Mouse (Mus musculus): ENCODE results near the gene Serpinb6c. TPM values are rescaled to one million over a fixed set of nuclear protein-coding genes. Genes with fewer than 3 reads are reported as not detected.
"Not testable (repeated sequence)": the region's sequence is repeated elsewhere in the genome, so short reads cannot be mapped to it uniquely, and the experiment has no call there.

Gene Serpinb6c
- total RNA-seq (2014; fragmentation: Nextera tagmentation), result not detected in 2 replicates
- not detected in 2 replicates for total RNA-seq (2017)
- polyA plus RNA-seq (2012), result not detected in 2 replicates

DNA sequence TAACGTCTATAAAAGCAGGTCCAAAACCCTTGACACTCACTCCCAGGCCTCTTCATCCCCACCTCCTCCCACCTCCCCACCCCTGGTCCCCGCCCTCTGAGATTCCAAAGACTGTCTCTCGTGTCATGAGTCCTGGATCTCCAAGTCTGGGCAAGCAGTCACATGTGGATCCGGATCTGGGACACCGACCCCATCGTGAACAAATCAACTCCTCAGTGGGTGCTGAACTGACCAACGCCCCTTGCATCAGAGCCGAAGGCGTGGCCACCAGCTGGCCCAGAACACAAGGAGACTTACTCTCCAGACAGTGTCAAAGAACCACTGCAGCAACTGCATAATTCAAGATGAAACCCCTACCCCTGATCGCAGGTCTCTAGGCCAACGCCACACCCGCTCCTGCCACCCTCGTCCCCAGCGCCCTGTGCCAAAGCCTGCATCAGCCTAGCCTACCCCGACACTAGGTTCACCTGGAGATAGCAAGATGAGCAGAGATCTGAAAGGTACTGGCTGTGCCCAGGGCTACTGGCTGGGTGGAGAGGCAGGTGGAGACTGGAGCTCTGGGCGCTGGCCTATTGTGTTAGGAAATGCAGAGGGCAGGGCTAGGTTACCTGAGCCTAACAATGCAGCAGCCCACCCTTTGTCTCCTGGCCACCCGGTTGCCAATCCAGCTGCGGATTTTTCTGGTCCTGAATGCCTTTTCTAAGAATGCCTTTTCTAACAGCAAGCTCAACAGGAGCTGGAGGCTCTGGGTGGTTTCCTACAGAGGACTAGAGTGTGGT is at the start of gene Serpinb6c:
TSS of gene Serpinb6c (minus strand) at position 533 of the 779 bp plus-strand sequence.
- peaks cover 8% of the 10 kb centered on the region for H3K27me3 ChIP-seq (ENCODE audit: insufficient read depth, low read length)

DNA sequence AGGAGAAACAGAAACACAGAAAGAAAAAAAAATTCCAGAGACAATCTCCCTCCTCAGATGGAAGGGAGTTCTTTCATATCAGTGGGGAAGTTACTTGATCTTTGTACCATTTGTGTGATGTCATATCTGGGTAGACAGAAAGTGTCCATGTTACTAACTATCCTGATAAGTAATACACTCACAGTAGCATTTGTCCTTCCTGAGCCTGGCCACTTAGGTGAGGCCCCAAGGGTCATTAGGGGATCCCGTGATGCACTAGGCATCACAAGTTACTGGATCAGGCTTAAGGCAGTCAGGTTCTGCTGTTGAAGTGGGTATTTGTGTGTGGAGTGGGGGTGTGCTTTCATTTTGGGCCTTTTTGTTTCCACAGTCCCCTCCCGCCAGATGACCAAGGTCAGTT is 47.4 kb upstream of the Serpinb6c start:
- TF ChIP-seq TAL1 (conservative IDR thresholded peaks at IDR 0.05; ENCODE audit: low read depth, low read length) (no peak), CTCF (IDR thresholded peaks at IDR 0.05; ENCODE audit: low read depth, low read length) (no peak), POLR2AphosphoS5 (IDR thresholded peaks at IDR 0.05; ENCODE audit: insufficient replicate concordance, low read depth, low read length) (no peak), GATA1 (IDR thresholded peaks at IDR 0.05; ENCODE audit: borderline replicate concordance, low read length) (no peak), GATA2 (IDR thresholded peaks at IDR 0.05; ENCODE audit: borderline replicate concordance, low read depth, low read length) (no peak)
- H3K36me3 ChIP-seq (replicated peaks), result no peaks in the 10 kb centered on the region
- H3K4me3 ChIP-seq (ENCODE audit: low read depth, low read length), result no peak overlapping the region
- DNase-seq (ENCODE audit: low spot score) (no peak), ATAC-seq (ENCODE audit: extremely low read depth, insufficient number of reproducible peaks, low FRiP score, poor library complexity, severe bottlenecking) (no peak)
- H3K9me3 ChIP-seq (replicated peaks), result no peaks in the 10 kb centered on the region
- no peaks in the 10 kb centered on the region for H3K4me1 ChIP-seq (ENCODE audit: insufficient read depth, low read depth, low read length)
- peaks cover 11% of the 10 kb centered on the region; the same call in 1 of the 2 replicates for H3K27me3 ChIP-seq (ENCODE audit: insufficient read depth, low read length)

More for the DNA sequence above, at the start of gene Serpinb6c:
- Histone ChIP-seq H3K9me3 (replicated peaks) (no peaks in the 10 kb centered on the region), H3K4me3 (ENCODE audit: low read depth, low read length) (no peak within 1 kb of the TSS), H3K4me1 (ENCODE audit: insufficient read depth, low read depth, low read length) (no peaks in the 10 kb centered on the region), H3K36me3 (replicated peaks) (no peaks in the 10 kb centered on the region)
- no peak for DNase-seq (ENCODE audit: low spot score)
- TF ChIP-seq GATA2 (IDR thresholded peaks at IDR 0.05; ENCODE audit: borderline replicate concordance, low read depth, low read length), result no peak
- TF ChIP-seq CTCF (IDR thresholded peaks at IDR 0.05; ENCODE audit: low read depth, low read length), result no peak
- no peak for TF ChIP-seq POLR2AphosphoS5 (IDR thresholded peaks at IDR 0.05; ENCODE audit: insufficient replicate concordance, low read depth, low read length)
- no peak for TF ChIP-seq GATA1 (IDR thresholded peaks at IDR 0.05; ENCODE audit: borderline replicate concordance, low read length)
- TF ChIP-seq TAL1 (conservative IDR thresholded peaks at IDR 0.05; ENCODE audit: low read depth, low read length), result no peak
- no peak for ATAC-seq (ENCODE audit: extremely low read depth, insufficient number of reproducible peaks, low FRiP score, poor library complexity, severe bottlenecking)

DNA sequence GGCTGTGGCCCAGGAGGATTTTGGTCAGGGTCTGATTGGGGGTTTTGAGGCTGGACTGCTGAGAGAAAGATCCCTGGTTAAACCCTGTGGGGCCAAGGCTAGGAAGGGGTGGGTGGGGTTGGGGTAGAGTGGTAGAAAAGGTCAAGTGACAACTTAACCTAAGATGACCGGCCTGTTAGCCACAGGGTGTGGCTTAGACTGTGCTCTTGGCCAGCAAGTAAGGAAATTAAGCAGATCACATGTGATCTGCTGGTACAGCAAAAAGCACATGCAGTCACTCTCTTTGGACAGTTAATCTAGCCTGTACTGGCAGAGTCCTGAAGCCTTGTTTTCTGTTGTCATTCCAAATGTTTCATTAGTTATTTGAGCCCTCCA is 46.6 kb upstream of the Serpinb6c start:
- DNase-seq (ENCODE audit: low spot score) (no peak), ATAC-seq (ENCODE audit: extremely low read depth, insufficient number of reproducible peaks, low FRiP score, poor library complexity, severe bottlenecking) (no peak)
- H3K4me1 ChIP-seq (ENCODE audit: insufficient read depth, low read depth, low read length), result no peaks in the 10 kb centered on the region
- H3K4me3 ChIP-seq (ENCODE audit: low read depth, low read length), result no peak overlapping the region
- peaks cover 11% of the 10 kb centered on the region; the same call in 1 of the 2 replicates for H3K27me3 ChIP-seq (ENCODE audit: insufficient read depth, low read length)
- H3K9me3 ChIP-seq (replicated peaks), result no peaks in the 10 kb centered on the region
- no peaks in the 10 kb centered on the region for H3K36me3 ChIP-seq (replicated peaks)
- no peak for TF ChIP-seq GATA2 (IDR thresholded peaks at IDR 0.05; ENCODE audit: borderline replicate concordance, low read depth, low read length)
- TF ChIP-seq POLR2AphosphoS5 (IDR thresholded peaks at IDR 0.05; ENCODE audit: insufficient replicate concordance, low read depth, low read length), result no peak
- no peak for TF ChIP-seq GATA1 (IDR thresholded peaks at IDR 0.05; ENCODE audit: borderline replicate concordance, low read length)
- TF ChIP-seq TAL1 (conservative IDR thresholded peaks at IDR 0.05; ENCODE audit: low read depth, low read length), result no peak
- no peak for TF ChIP-seq CTCF (IDR thresholded peaks at IDR 0.05; ENCODE audit: low read depth, low read length)

DNA sequence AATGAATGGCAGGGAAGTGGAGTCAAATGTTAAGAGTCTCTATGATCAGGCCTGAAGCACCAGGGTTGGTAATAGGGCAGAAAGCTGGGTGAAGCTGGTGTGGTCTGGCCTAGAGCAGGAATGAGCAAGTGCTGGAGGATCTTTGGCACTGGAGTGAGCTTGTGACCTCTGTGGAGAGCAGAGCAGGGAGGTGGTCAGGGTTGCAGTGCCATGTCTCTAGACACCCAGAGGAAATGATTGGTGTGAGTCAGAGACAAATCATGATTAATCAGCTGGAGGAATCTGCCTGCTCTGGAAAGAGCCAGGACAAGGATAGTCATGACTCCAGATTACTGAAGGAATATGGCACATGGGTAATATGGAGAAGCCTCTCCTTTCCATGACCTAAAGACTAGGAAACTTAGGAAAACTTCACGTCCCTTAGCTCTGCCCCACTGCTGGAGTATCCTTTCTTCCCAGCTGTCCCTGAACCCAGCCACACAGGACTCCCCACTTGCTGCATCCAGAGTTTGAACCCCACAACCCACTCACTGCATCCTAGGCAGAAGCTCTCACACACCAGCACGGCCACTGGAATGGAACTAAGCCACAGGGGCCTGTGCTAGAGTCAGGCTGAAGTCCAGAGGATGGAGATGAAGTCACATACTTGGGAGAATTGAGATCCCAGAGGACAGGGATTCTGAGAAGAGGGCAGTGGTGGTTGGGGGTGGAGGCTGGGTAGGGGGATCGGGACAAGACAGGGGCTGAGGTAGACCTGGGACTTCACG is 46.0 kb upstream of the Serpinb6c start:
- H3K4me3 ChIP-seq (ENCODE audit: low read depth, low read length), result no peak overlapping the region
- no peaks in the 10 kb centered on the region for H3K36me3 ChIP-seq (replicated peaks)
- no peak for DNase-seq (ENCODE audit: low spot score)
- ATAC-seq (ENCODE audit: extremely low read depth, insufficient number of reproducible peaks, low FRiP score, poor library complexity, severe bottlenecking), result no peak
- peaks cover 11% of the 10 kb centered on the region; the same call in 1 of the 2 replicates for H3K27me3 ChIP-seq (ENCODE audit: insufficient read depth, low read length)
- TF ChIP-seq TAL1 (conservative IDR thresholded peaks at IDR 0.05; ENCODE audit: low read depth, low read length), result no peak
- H3K9me3 ChIP-seq (replicated peaks), result no peaks in the 10 kb centered on the region
- H3K4me1 ChIP-seq (ENCODE audit: insufficient read depth, low read depth, low read length), result no peaks in the 10 kb centered on the region

DNA sequence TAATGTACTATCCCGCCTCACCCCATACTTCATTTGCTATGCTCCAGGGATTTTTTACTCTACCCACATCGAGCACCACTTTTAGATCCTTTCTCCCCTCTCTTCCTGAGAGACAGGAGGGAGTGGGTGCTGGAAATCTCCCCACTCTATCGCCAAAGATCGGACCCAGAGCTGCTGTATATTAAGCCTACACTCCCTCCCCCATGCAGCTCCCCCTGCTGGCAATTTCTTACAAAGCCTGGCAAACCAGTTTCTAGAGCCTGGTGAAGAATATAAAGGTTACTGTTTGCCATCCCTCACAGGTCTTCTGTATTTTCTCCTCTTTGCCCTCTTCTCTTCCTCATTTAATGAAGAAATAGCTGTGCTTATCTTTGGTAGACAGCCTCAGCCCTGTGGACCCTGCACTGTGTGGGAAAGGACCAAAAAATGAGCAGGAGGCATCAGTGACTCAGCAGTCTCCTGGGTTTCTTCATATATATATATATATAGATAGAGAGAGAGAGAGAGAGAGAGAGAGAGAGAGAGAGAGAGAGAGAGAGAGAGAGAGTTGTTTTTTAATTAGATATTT is 36.8 kb upstream of the Serpinb6c start:
- Histone ChIP-seq H3K4me1 (ENCODE audit: insufficient read depth, low read depth, low read length) (no peaks in the 10 kb centered on the region), H3K4me3 (ENCODE audit: low read depth, low read length) (no peak overlapping the region), H3K36me3 (replicated peaks) (no peaks in the 10 kb centered on the region), H3K27me3 (ENCODE audit: insufficient read depth, low read length) (no peaks in the 10 kb centered on the region), H3K9me3 (replicated peaks) (peaks cover 3% of the 10 kb centered on the region; the same call in 1 of the 2 replicates)
- ATAC-seq (ENCODE audit: extremely low read depth, insufficient number of reproducible peaks, low FRiP score, poor library complexity, severe bottlenecking) (no peak; the same call in 1 of the 2 replicates), DNase-seq (ENCODE audit: low spot score) (no peak)
- TF ChIP-seq GATA1 (IDR thresholded peaks at IDR 0.05; ENCODE audit: borderline replicate concordance, low read length), result no peak
- no peak for TF ChIP-seq TAL1 (conservative IDR thresholded peaks at IDR 0.05; ENCODE audit: low read depth, low read length)
- TF ChIP-seq GATA2 (IDR thresholded peaks at IDR 0.05; ENCODE audit: borderline replicate concordance, low read depth, low read length), result no peak
- TF ChIP-seq CTCF (IDR thresholded peaks at IDR 0.05; ENCODE audit: low read depth, low read length), result no peak

DNA sequence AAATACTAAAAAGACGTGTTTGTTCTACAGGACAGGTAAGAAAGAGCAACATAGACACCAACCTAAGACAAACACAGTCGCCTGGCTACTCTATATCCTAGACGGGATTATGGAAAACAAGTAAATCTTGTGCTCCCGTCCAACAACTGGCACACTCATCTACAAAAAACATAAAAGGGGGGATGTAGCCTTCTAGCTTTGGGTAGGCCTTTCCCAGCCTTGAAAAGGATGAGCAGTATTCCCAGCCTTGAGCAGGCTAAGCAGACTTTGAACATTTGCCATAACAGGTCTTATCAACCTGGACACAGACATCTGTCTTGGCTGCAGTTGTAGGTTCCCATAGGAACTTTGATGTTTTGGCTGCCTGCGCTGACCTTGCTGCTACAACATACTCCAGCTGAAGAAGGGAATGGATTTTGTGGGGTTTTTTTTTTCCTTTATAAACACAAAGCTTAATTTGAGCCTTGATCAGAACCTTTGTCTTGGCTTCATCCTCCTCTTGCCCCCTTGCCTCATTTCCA is 35.8 kb upstream of the Serpinb6c start:
- DNase-seq (ENCODE audit: low spot score) (no peak), ATAC-seq (ENCODE audit: extremely low read depth, insufficient number of reproducible peaks, low FRiP score, poor library complexity, severe bottlenecking) (no peak)
- Histone ChIP-seq H3K9me3 (replicated peaks) (peaks cover 3% of the 10 kb centered on the region; the same call in 1 of the 2 replicates), H3K36me3 (replicated peaks) (no peaks in the 10 kb centered on the region), H3K4me3 (ENCODE audit: low read depth, low read length) (no peak overlapping the region), H3K27me3 (ENCODE audit: insufficient read depth, low read length) (no peaks in the 10 kb centered on the region), H3K4me1 (ENCODE audit: insufficient read depth, low read depth, low read length) (no peaks in the 10 kb centered on the region)
- TF ChIP-seq GATA2 (IDR thresholded peaks at IDR 0.05; ENCODE audit: borderline replicate concordance, low read depth, low read length), result no peak
- TF ChIP-seq GATA1 (IDR thresholded peaks at IDR 0.05; ENCODE audit: borderline replicate concordance, low read length), result no peak
- no peak for TF ChIP-seq TAL1 (conservative IDR thresholded peaks at IDR 0.05; ENCODE audit: low read depth, low read length)
- TF ChIP-seq POLR2AphosphoS5 (IDR thresholded peaks at IDR 0.05; ENCODE audit: insufficient replicate concordance, low read depth, low read length), result no peak
- no peak for TF ChIP-seq CTCF (IDR thresholded peaks at IDR 0.05; ENCODE audit: low read depth, low read length)

DNA sequence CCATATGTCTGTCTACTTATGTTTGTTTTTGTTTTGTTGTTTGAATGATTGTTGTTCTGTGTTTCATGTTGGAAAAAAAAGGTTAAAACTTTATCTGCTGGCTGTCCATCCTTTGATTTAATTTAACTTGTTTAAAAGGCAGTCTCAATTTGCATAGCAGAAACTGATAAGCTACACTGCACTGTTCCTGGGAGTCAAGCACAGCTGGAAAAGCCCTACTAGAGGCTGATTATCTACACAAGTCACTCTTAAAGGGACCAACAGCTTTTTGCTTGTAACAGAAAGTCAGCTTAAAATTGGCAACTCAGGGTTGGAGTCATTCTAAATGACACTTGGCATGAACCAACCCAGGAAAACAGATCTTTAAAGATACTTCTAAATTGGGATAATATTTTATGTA is 32.1 kb upstream of the Serpinb6c start:
- not testable (repeated sequence) for H3K4me1 ChIP-seq (ENCODE audit: insufficient read depth, low read depth, low read length); ATAC-seq (ENCODE audit: extremely low read depth, insufficient number of reproducible peaks, low FRiP score, poor library complexity, severe bottlenecking); H3K4me3 ChIP-seq (ENCODE audit: low read depth, low read length); H3K9me3 ChIP-seq (replicated peaks); H3K36me3 ChIP-seq (replicated peaks); DNase-seq (ENCODE audit: low spot score)
- peaks cover 11% of the 10 kb centered on the region for H3K27me3 ChIP-seq (ENCODE audit: insufficient read depth, low read length)
